28 mouse cellular contexts compared by ENCODE assay signal in the genomic region with DNA sequence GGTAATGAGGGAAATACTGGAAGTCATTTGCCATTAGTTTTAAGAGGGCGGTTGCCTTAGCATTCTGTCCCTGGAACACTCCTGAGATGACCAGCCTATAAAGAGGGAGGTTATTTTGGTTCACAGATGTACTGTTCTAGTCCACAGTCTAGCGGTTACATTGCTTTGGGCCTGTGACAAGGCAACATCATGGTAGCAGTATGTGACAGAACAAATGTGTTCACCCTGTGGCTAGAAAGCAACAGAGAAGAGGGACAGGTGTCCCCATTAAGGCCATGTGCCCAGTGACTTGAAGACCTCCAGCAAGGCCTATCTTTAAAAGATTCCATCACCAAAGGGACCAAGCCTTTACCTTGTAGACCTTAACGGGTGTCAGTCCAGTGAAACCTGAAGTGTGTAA.
"Had no signal": no experiment of that assay in that cellular context is flagged by ENCODE, and none has a peak within 500 bp of the region (broad histone marks: within the 10 kb centered on the region; RNA-seq: fewer than 3 reads in every experiment).

No protein-coding gene starts in this region.

- H3K4me3 ChIP-seq: left cerebral cortex, adult 2 months; limb, embryonic 10.5 days; limb, embryonic 12.5 days; limb, embryonic 13.5 days; limb, embryonic 15.5 days; liver, embryonic 12.5 days; liver, embryonic 13.5 days; liver, embryonic 15.5 days; lung, embryonic 15.5 days; megakaryocyte, embryonic 14.5 days; midbrain, embryonic 10.5 days; midbrain, embryonic 12.5 days; midbrain, embryonic 13.5 days; midbrain, embryonic 15.5 days; myocyte had no signal

- H3K36me3 ChIP-seq: limb, embryonic 12.5 days; lung, embryonic 15.5 days; midbrain, embryonic 12.5 days; midbrain, embryonic 13.5 days; midbrain, embryonic 15.5 days had no signal

- H3K27ac ChIP-seq: left cerebral cortex, adult 2 months; limb, embryonic 12.5 days; limb, embryonic 13.5 days; limb, embryonic 15.5 days; liver, embryonic 12.5 days; liver, embryonic 13.5 days; liver, embryonic 14.5 days; liver, embryonic 15.5 days; lung, embryonic 15.5 days; macrophage; midbrain, embryonic 10.5 days; midbrain, embryonic 12.5 days; midbrain, embryonic 13.5 days; midbrain, embryonic 15.5 days had no signal

- H3K27me3 ChIP-seq: limb, embryonic 12.5 days; limb, embryonic 13.5 days; limb, embryonic 15.5 days; liver, embryonic 12.5 days; liver, embryonic 13.5 days; liver, embryonic 15.5 days; lung, embryonic 15.5 days; megakaryocyte, embryonic 14.5 days; midbrain, embryonic 12.5 days; midbrain, embryonic 13.5 days; midbrain, embryonic 15.5 days had no signal

- DNase-seq: left cerebral cortex, postnatal 4 days; liver; liver, embryonic 13.5 days; liver, postnatal 0 days; lung, adult 18-20 months; lung, adult 2 months; lung, embryonic 14.5 days; lung, postnatal 10 days; lung, postnatal 14 days; lung, postnatal 36 days; lung, postnatal 4 days; midbrain, embryonic 14.5 days had no signal

- H3K4me1 ChIP-seq: lung, embryonic 15.5 days had no signal
